Mouse (Mus musculus) small intestine, adult 2 months (tissue): Measurements from ENCODE around the gene Arhgef40.

ENCODE experiments used
- CTCF ChIP-seq: fragments of 200-500 bp; IDR thresholded peaks from 2 replicates; pipeline ENCODE4 v1.5.1; 2012; ENCODE audit warnings: low read depth, mild to moderate bottlenecking, control low read depth, inconsistent platforms, low read length, moderate library complexity, mixed read lengths; ENCODE audit not compliant: insufficient replicate concordance, insufficient read length; ENCODE audit errors: extremely low read depth
- POLR2A ChIP-seq: fragments of 200-500 bp; IDR thresholded peaks from 2 replicates; pipeline ENCODE4 v1.6.1; 2012; ENCODE audit warnings: low read depth, mild to moderate bottlenecking, control low read depth, inconsistent platforms, low read length, moderate library complexity

DNA sequence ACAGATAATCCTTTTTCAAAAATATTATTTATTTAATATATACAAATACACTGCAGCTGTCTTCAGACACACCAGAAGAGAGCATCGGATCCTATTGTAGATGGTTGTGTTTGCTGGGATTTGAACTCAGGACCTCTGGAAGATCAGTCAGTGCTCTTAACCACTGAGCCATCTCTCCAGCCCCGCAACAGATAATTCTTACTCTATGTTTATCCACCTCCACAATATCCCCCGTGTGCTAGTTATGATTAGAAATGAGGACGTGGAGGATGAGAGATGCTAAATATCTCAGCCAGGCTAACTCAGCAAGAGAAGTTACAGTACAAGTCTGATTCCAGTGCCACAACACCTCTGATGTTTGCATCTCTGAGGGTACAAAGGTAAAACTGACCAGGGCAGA lies 9.9 kb downstream of the Arhgef40 start:
- TF ChIP-seq CTCF (no peak), POLR2A (no peak)
